Mouse (Mus musculus): ENCODE data around the gene Ulk3.

Gene Ulk3

GRCm38 (mm10) chr9:57643169-57643855 lies 54.1 kb downstream of the Ulk3 start:
- in situ Hi-C loops (cut with MboI, MseI): loop anchor here (5.0 kb wide), 1 partner anchor 101 kb away; no protein-coding TSS in a partner anchor

DNA sequence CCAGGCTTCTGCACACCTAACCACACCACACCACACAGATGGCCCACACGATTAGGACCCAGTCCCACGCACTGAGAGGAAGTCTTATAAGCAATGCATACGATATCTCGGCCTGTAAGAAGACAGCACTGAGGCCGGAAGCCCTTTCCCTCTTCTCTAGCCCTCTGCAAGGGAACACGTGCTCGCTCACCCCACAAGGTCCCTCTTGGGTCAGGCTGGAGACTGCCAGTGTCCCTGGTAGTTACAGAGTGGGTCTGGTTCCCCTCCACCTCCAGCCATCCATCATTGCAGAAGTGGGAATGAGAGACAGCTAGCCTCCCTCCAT lies 54.6 kb downstream of the Ulk3 start:
- in situ Hi-C loops (cut with MboI, MseI): loop anchor here (5.0 kb wide), 1 partner anchor 102 kb away; no protein-coding TSS in a partner anchor

- in situ Hi-C loops (cut with MboI, MseI): loop anchor here (5.0 kb wide), 1 partner anchor 102 kb away; no protein-coding TSS in a partner anchor
Measured at GRCm38 (mm10) chr9:57644442-57644943, 55.2 kb downstream of the Ulk3 start.

DNA sequence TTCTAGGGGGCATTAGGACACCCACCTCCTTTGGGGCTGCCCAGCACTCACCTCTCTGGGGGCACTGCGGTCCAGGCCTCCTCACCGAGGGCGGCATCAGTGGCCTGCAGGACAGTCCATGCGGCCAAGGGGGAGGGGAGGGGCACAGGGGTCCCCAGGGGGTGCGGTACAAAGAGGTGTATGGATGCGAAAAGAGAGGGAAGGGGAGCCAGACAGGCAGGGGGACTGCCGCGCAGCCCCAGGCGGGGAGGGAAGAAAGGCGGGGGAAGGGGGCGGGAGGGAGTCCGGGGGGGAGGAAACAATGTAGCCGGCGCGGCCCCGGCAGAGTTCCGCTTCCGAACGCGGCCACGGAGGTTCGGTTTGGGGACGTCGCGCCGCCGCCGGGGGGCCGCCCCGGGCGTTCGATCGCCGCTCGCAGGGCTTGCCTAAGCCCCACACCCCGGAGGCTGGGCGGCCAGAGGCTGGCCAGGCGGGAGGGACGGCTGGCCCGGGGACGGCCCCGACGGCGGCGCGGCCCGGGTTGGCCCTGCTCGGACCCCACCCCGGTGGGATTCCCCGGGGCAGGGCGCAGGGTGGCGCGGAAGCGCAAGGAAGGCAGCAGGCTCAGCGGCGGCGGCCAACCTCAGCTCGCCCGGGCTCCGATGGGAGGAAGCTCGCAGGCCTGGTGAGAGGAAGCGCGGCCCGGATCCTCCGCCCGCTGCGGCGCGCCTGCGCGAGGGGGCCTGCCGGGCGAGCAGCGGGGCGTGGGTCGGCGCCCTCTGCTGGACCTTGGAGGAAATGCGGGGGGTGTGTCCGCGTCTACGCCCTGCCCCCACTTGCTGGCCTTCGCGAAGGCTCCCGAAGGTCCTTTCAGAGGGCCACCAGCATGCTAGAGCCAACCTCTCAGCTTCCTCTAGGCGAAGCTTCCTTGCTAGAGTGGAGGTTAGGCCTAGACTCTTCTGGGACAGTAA lies 56.0 kb downstream of the Ulk3 start:
- in situ Hi-C loops (cut with MboI, MseI): loop anchor here (5.0 kb wide), 1 partner anchor 103 kb away; no protein-coding TSS in a partner anchor

Data from T-helper 2 cell (primary cell).